Mouse (Mus musculus) left cerebral cortex, adult 2 months (tissue): Measurements from ENCODE around the gene Elmod3. TPM values are rescaled to one million over a fixed set of nuclear protein-coding genes. Genes with fewer than 3 reads are reported as not detected.

Experiments
- DNase-seq, 2 experiments: peaks; one replicate each; pipeline ENCODE4 v3.0.0; 2021 to 2022; ENCODE audit warnings: low spot score in 2 of 2, mixed read lengths in 1 of 2; ENCODE audit errors: extremely low spot score in 1 of 2
- H3K27ac ChIP-seq: fragments of 200-600 bp; 2 replicates; pipeline ENCODE4 v1.8.1; 2022
- H3K4me3 ChIP-seq: fragments of 200-600 bp; 2 replicates; pipeline ENCODE4 v1.8.1; 2022
- CTCF ChIP-seq: fragments of 200-600 bp; IDR thresholded peaks from 2 replicates; pipeline ENCODE4 v1.8.1; 2022; ENCODE audit warnings: antibody characterized with exemption, mild to moderate bottlenecking, moderate library complexity
- intact Hi-C: fragments of 180-260 bp; cut with DNase I; formaldehyde crosslinking; loops from one replicate; pipeline ENCODE4 v1.15.1; 2025
- total RNA-seq, 2 experiments: library from RNA; stranded (reverse); gene quantifications; 2 replicates each; pipeline ENCODE4 v1.2.3; 2021

Gene Elmod3
- total RNA-seq, 2 experiments from 2014 or later, result 19.1 to 21.3 TPM

- Histone ChIP-seq H3K27ac (no peak overlapping the region), H3K4me3 (no peak overlapping the region)
- no peak for TF ChIP-seq CTCF
- no peak for DNase-seq
- intact Hi-C loops, result no loop called here
Measured at GRCm38 (mm10) chr6:72607676-72608075, 9.5 kb upstream of the Elmod3 start.

GRCm38 (mm10) chr6:72607060-72607459 lies 8.8 kb upstream of the Elmod3 start:
- no peak for TF ChIP-seq CTCF
- DNase-seq, result no peak
- intact Hi-C loops, result no loop called here
- no peak overlapping the region for H3K27ac ChIP-seq
- no peak overlapping the region for H3K4me3 ChIP-seq

GRCm38 (mm10) chr6:72604066-72604465 lies 5.9 kb upstream of the Elmod3 start:
- H3K27ac ChIP-seq, result no peak overlapping the region
- no peak for TF ChIP-seq CTCF
- H3K4me3 ChIP-seq, result no peak overlapping the region
- DNase-seq, result no peak
- intact Hi-C loops, result no loop called here

DNA sequence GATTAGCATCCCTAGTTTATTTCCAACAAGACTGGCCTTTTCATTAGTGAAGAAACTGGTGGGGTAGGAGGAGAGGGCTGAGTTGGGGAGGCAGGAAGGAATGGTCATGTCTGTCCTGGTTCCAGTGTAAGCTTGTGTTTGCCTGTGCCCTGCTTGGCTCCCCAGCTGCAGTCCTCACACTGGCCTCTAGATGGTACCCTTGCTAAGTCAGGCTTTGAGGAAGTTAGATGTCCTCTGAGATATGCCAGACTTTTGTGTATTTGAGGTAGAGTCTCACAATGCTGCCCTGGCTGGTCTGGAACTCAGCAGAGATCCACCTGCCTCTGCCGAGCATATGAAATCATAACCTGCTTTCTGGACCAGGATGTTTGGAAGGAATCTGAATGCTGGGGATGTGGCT lies 3.5 kb upstream of the Elmod3 start:
- peak; percentile 95 for TF ChIP-seq CTCF
- DNase-seq, result peak; percentile 72 to 78
- intact Hi-C loops, result no loop called here
- Histone ChIP-seq H3K4me3 (no peak overlapping the region), H3K27ac (no peak overlapping the region)

DNA sequence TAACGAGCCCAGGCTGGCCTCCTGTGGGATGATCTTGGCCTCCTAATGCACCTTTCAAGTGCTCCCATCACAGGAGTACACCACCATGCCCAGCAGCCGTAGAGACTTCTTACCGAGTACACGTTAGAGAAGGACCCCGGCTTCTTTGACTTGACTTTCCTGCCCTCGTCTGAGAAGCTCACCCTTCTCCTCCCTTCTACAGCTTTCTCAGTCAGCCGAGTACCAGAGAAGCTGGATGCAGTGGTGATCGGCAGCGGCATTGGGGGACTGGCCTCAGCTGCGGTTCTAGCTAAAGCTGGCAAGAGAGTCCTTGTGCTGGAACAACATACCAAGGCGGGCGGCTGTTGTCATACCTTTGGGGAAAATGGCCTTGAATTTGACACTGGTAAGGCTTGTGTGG lies 2.6 kb upstream of the Elmod3 start:
- DNase-seq, result no peak
- no peak for TF ChIP-seq CTCF
- H3K4me3 ChIP-seq, result no peak overlapping the region
- no peak overlapping the region for H3K27ac ChIP-seq
- intact Hi-C loops, result no loop called here

DNA sequence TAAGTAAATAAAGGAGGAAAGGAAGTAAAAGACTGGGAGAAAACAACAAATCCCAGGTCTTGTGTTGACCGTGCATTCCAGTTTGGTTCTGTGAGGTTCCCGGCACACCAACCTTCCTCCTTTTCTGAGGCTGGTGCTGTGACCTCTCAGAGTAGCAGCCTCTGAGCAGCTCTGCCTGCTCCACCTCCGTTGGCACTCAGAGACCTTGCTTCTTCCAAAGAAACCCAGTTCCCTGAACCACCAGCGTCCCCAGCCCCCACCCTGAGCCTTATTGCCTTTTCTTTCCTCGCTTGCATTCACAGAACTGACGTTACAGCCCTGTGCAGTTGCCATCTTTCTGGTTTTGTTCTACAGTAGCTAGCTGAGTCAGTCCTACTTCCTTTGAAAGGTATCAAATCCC lies 2.0 kb upstream of the Elmod3 start:
- intact Hi-C loops, result no loop called here
- TF ChIP-seq CTCF, result no peak
- Histone ChIP-seq H3K27ac (no peak overlapping the region), H3K4me3 (no peak overlapping the region)
- DNase-seq, result no peak

DNA sequence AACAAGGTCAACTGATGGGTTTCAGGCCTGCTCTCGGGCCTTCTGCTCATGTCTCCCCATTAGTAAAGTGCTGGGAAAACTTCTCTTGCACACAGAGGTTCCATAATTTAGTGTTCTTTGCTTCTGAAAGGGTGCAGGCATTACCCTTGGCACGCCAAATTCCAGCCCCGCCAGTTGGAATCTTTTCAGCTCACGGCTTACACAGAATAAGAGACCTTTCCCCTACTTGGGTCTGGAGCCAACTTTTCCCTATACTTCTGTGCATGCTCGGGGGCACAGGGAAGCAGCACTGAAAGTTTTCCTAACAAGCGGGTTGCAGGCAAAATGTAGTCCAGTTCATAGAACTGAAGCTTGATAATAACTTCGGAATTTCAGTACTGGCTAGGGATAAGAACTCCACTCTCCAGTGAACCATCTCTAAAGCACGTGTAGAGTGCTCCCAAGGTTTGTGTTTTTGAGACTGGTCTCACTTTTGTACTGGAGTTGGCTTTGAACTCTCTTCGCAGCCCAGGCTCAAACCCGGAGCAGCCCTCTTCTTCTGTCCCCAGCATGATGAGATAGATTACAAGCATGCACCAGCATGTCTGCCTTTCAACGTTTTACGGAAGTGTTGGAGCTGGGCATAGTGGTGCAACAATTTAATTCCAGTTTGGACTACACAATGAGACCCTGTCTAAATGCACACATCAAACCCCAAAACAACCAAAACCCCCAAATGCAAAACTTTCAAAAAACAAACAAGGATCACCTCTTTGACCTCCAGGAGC lies 761 bp upstream of the Elmod3 start:
- no peak for TF ChIP-seq CTCF
- H3K4me3 ChIP-seq, result peak overlapping the region; percentile 66
- intact Hi-C loops, result no loop called here
- peak overlapping the region; percentile 67; the same call in 1 of the 2 replicates for H3K27ac ChIP-seq
- DNase-seq, result peak; percentile 21 to 34

DNA sequence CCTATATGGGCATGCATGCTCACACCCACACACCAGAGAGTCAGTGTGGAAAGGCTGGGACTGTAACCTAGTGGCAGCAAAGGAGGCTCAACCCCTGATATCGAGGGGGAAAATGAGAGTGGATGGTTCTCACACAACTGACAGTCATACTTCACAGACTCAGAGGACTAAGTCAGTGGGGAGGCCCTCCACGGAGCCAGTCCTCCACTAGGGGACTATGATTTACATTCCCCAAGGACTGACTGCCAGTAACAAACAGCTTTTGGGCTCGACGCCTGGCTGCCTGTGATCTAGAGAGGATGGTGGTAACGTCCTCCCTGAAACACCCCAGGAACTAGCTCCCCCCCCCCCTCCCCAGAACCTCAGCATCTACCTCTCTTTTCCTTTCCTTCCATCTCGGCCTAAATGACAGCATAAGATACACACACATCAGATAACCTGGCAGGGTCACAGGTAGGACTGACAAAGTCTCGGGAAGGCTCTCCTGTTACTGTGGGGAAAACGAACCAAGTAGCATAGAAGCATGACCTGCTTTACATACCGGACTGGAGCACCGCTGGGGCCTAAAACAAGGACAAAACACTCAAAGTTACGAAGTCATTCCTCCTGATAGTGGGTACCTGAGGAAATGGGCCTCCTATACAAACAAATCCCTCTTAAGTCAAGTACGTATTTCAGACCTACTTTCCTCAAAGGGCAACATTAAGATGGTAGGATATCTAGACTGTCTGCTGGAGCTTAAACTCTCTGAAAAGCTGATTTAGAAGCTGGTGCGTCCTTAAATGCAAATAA lies 934 bp downstream of the Elmod3 start:
- peak; percentile 5; the same call in 1 of the 2 replicates for TF ChIP-seq CTCF
- intact Hi-C loops, result no loop called here
- H3K27ac ChIP-seq, result peak overlapping the region; percentile 86
- DNase-seq, result no peak
- peak overlapping the region; percentile 66 for H3K4me3 ChIP-seq

DNA sequence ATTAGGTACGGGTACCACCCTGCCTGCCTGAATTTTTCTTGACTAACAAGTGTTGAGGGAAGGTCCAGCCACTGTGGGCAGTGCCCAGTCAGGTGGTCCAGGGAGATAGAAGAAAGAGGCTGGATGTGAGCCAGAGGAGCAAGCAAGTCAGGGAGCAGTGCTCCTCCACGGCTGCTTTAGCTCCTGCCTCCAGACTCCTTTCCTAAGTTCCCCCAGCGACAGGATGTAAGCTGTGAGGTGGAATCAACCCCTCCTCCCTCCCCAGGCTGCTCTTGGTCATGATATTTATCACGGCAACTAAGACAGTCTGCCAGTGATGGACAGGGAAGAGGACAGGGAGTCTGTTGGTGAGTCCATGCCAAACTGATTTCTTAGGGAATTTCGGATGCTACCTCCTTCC lies 4.3 kb downstream of the Elmod3 start:
- intact Hi-C loops, result no loop called here
- no peak for DNase-seq
- no peak for TF ChIP-seq CTCF
- H3K4me3 ChIP-seq, result no peak overlapping the region
- H3K27ac ChIP-seq, result peak overlapping the region; percentile 21; the same call in 1 of the 2 replicates

GRCm38 (mm10) chr6:72593011-72593803 lies 5.0 kb downstream of the Elmod3 start:
- no peak overlapping the region for H3K4me3 ChIP-seq
- TF ChIP-seq CTCF, result no peak
- intact Hi-C loops, result no loop called here
- DNase-seq, result no peak
- H3K27ac ChIP-seq, result peak overlapping the region; percentile 24; the same call in 1 of the 2 replicates

DNA sequence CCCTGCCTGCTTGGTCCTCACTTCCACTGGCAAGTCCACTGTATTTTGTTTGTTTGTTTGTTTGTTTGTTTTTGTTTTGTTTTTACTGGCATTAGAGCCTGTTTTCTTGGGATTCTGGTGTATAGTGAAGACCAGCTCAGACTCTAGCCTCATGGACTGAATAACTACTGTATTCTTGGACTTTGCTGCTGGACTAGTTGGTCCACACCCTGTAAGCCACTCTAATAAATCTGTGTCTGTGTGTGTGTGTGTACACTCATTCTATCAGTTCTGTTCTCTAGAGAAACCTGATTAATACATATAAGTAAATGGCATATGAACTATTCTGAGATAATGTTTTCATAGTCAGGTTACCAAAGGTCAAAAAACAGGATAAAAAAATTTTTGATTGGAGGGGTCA lies 8.1 kb downstream of the Elmod3 start:
- no peak for DNase-seq
- TF ChIP-seq CTCF, result no peak
- Histone ChIP-seq H3K4me3 (no peak overlapping the region), H3K27ac (no peak overlapping the region)
- intact Hi-C loops, result no loop called here

DNA sequence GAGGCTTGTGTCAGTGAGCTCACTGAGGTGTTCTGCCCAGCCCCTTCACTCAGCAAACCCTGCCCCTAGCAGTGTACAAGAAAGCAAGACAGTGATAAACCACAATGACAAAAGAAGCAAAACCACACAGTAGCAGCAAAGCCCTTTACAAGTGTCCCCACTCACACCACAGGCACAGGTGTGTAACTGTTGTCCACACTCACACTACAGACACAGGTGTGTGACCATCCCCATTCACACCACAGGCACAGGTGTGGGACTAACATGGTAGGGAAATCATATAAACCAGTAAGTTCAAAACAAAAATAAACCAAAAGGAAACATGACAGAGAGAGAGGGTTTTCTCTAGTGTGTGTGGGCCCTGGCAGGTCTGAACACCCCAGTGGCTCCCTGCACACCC lies 9.9 kb downstream of the Elmod3 start:
- DNase-seq, result no peak
- no peak for TF ChIP-seq CTCF
- H3K4me3 ChIP-seq, result no peak overlapping the region
- intact Hi-C loops, result no loop called here
- no peak overlapping the region for H3K27ac ChIP-seq
